Comparison of ENCODE assay signal across 10 mouse cellular contexts in genomic region chr19:47457711-47458503, GRCm38 (mm10). TPM values are rescaled to one million over a fixed set of nuclear protein-coding genes. Genes with fewer than 3 reads are reported as not detected.
A peak's percentile ranks its signal among the peaks of the same experiment; 100 is the strongest.
DNase-seq lines count a peak whose midpoint lies in the region; ATAC-seq and TF ChIP-seq lines count a peak whose summit lies in the region.
"Had no signal": no experiment of that assay in that cellular context is flagged by ENCODE, and none has a peak within 500 bp of the region (broad histone marks: within the 10 kb centered on the region; RNA-seq: fewer than 3 reads in every experiment).

No protein-coding gene starts in this region.

- peak overlapping the region; percentile 49 for H3ac ChIP-seq in C2C12 (ENCODE audit: control insufficient read depth, insufficient read length, low read depth)

- peaks cover 20% of the 10 kb centered on the region for H3K79me3 ChIP-seq in C2C12 (ENCODE audit: low read depth)

- peaks cover 58% of the 10 kb centered on the region for H3K79me2 ChIP-seq in C2C12 (ENCODE audit: control insufficient read depth, insufficient read depth)

- peak; percentile 31 to 42 for DNase-seq in cerebellum, postnatal 10 days
- DNase-seq in cerebellum, adult 18-20 months = no peak
- no peak for DNase-seq in liver, embryonic 14.5 days (ENCODE audit: low read depth in 3 of 3, low spot score in 3 of 3)
- DNase-seq in testis, postnatal 10 days (ENCODE audit: low spot score) = no peak
- no peak for DNase-seq in spleen, postnatal 10 days (ENCODE audit: low spot score in 2 of 2)
- no peak for DNase-seq in testis, postnatal 14 days (ENCODE audit: low spot score)
- DNase-seq: B cell, adult 2 months; cerebellum, adult 9-10 months had no signal

- no peak overlapping the region for H3K4me3 ChIP-seq in C2C12 (ENCODE audit: insufficient read depth, poor library complexity, severe bottlenecking)
- H3K4me3 ChIP-seq in heart, embryonic 15.5 days = no peak overlapping the region
- no peak overlapping the region for H3K4me3 ChIP-seq in liver, embryonic 14.5 days (ENCODE audit: insufficient read depth in 1 of 2, low read depth in 2 of 2, low read length in 2 of 2)

- peaks cover 95% of the 10 kb centered on the region for H3K4me1 ChIP-seq in heart, embryonic 15.5 days (replicated peaks)
- peaks cover 6 to 53% of the 10 kb centered on the region in 2 experiments for H3K4me1 ChIP-seq in liver, embryonic 14.5 days (replicated peaks; ENCODE audit: control insufficient read depth in 2 of 2, insufficient read depth in 2 of 2, low read length in 1 of 2)

- no peak overlapping the region for H3K4me2 ChIP-seq in heart, embryonic 15.5 days
- H3K4me2 ChIP-seq in liver, embryonic 14.5 days (ENCODE audit: low read depth) = no peak overlapping the region; the same call in 1 of the 2 replicates

- H3K9me3 ChIP-seq in heart, embryonic 15.5 days (replicated peaks) = no peaks in the 10 kb centered on the region
- no peaks in the 10 kb centered on the region; the same call in 1 of the 2 replicates for H3K9me3 ChIP-seq in liver, embryonic 14.5 days (ENCODE audit: control insufficient read depth, low read length)

- no peaks in the 10 kb centered on the region for H3K36me3 ChIP-seq in C2C12 (ENCODE audit: control insufficient read depth, insufficient read depth)
- peaks cover 5% of the 10 kb centered on the region; the same call in 1 of the 2 replicates for H3K36me3 ChIP-seq in heart, embryonic 15.5 days
- H3K36me3 ChIP-seq in liver, embryonic 14.5 days (replicated peaks; ENCODE audit: control insufficient read depth, insufficient read depth, low read depth) = no peaks in the 10 kb centered on the region

- 35% methylated on average over 13 of the region's 13 CpGs for WGBS in heart, embryonic 15.5 days
- 63% methylated on average over 13 of the region's 13 CpGs for WGBS in liver, embryonic 14.5 days (ENCODE audit: insufficient replicate concordance)

- TF ChIP-seq EP300 in liver, embryonic 14.5 days (IDR thresholded peaks at IDR 0.05; ENCODE audit: low read depth) = no peak

- peak overlapping the region; percentile 55 for H3K27ac ChIP-seq in heart, embryonic 15.5 days
- H3K27ac ChIP-seq in liver, embryonic 14.5 days = no peak overlapping the region

- H3K27me3 ChIP-seq in C2C12 (ENCODE audit: control insufficient read depth, insufficient read depth, insufficient read length) = no peaks in the 10 kb centered on the region
- no peaks in the 10 kb centered on the region for H3K27me3 ChIP-seq in heart, embryonic 15.5 days
- H3K27me3 ChIP-seq in liver, embryonic 14.5 days (ENCODE audit: control insufficient read depth, insufficient read depth, low read length) = peaks cover 1% of the 10 kb centered on the region

- ATAC-seq in heart, embryonic 15.5 days (replicated peaks; ENCODE audit: insufficient number of reproducible peaks, insufficient read depth, low FRiP score, low read depth) = no peak
- ATAC-seq in liver, embryonic 14.5 days (ENCODE audit: insufficient read depth) = peak; percentile 51

- TF ChIP-seq CTCF in C2C12 (IDR thresholded peaks at IDR 0.05; ENCODE audit: control insufficient read depth, insufficient read depth, insufficient read length) = no peak
- TF ChIP-seq CTCF in liver, embryonic 14.5 days (IDR thresholded peaks at IDR 0.05; ENCODE audit: low read depth) = no peak

- H3K9ac ChIP-seq in heart, embryonic 15.5 days = no peak overlapping the region
- no peak overlapping the region for H3K9ac ChIP-seq in liver, embryonic 14.5 days (replicated peaks)

TF ChIP-seq in C2C12, 6 proteins besides CTCF, POLR2A, EP300 and RAD21:
- TF ChIP-seq MAX (IDR thresholded peaks at IDR 0.05) = no peak
- no peak for TF ChIP-seq MYOG (IDR thresholded peaks at IDR 0.05; ENCODE audit: control insufficient read depth, extremely low read depth, insufficient read length)
- no peak for TF ChIP-seq MYOD1 (IDR thresholded peaks at IDR 0.05; ENCODE audit: control insufficient read depth, insufficient read length, low read depth)
- no peak for TF ChIP-seq CEBPB (IDR thresholded peaks at IDR 0.05; ENCODE audit: low read depth)
- TF ChIP-seq USF1 (IDR thresholded peaks at IDR 0.05; ENCODE audit: low read depth) = no peak
- TF ChIP-seq FOSL1 (IDR thresholded peaks at IDR 0.05; ENCODE audit: insufficient read depth, low read length, poor library complexity, severe bottlenecking) = no peak
TF ChIP-seq in C2C12: peak in this region for 0.

RNA-seq across cellular contexts. Expression of gene Sh3pxd2a, which starts 6.3 kb away (rescaled TPM):
- polyA plus RNA-seq in C2C12 (2012; fragmentation: generic; extraction: Trizol) = 22.2 TPM
- polyA plus RNA-seq in heart, embryonic 15.5 days (2015; fragmentation: Nextera tagmentation; extraction: Ambion mirVana) = 5.3 and 7.2 TPM in 2 replicates
- 1.2 and 1.6 TPM in 2 replicates for polyA plus RNA-seq in liver, embryonic 14.5 days (2012; rRNA removed)
- 0.50 and 0.67 TPM in 2 replicates for polyA plus RNA-seq in liver, embryonic 14.5 days (2014; fragmentation: Nextera tagmentation; extraction: Ambion mirVana)

Comparison
In these comparisons a context has a peak if more than half of its experiments do, and no peak if none do; other contexts are left out.
1. DNase-seq: peak in cerebellum, postnatal 10 days (2 of 2); none in cerebellum, adult 18-20 months (0 of 2), liver, embryonic 14.5 days (0 of 3), testis, postnatal 10 days (single experiment), spleen, postnatal 10 days (0 of 2) and testis, postnatal 14 days (single experiment).